Comparison of ENCODE assay signal across 16 mouse cellular contexts in genomic region chr4:63862092-63862697, GRCm38 (mm10). TPM values are rescaled to one million over a fixed set of nuclear protein-coding genes. Genes with fewer than 3 reads are reported as not detected.
A peak's percentile ranks its signal among the peaks of the same experiment; 100 is the strongest.
DNase-seq lines count a peak whose midpoint lies in the region; ATAC-seq and TF ChIP-seq lines count a peak whose summit lies in the region.
"Had no signal": no experiment of that assay in that cellular context is flagged by ENCODE, and none has a peak within 500 bp of the region (broad histone marks: within the 10 kb centered on the region; RNA-seq: fewer than 3 reads in every experiment).

No protein-coding gene starts in this region.

- peaks cover 36% of the 10 kb centered on the region for H3K79me2 ChIP-seq in CH12.LX (replicated peaks; ENCODE audit: control insufficient read depth, extremely low read depth, insufficient read depth, poor library complexity, severe bottlenecking)

- peaks cover 9 to 34% of the 10 kb centered on the region in 2 experiments for H3K4me1 ChIP-seq in CH12.LX (ENCODE audit: control insufficient read depth in 1 of 2, insufficient read depth in 2 of 2)
- peaks cover 10% of the 10 kb centered on the region for H3K4me1 ChIP-seq in embryonic facial prominence, embryonic 14.5 days (ENCODE audit: control insufficient read depth, insufficient read depth, low read length)
- 0 out of 2 replicates have a peak, but pooled peaks cover 3% of the 10 kb centered on the region for H3K4me1 ChIP-seq in hindbrain, embryonic 13.5 days (replicated peaks)
- no peaks in the 10 kb centered on the region for H3K4me1 ChIP-seq in hindbrain, embryonic 14.5 days (replicated peaks; ENCODE audit: control insufficient read depth, insufficient read depth, low read length)
- H3K4me1 ChIP-seq: forebrain, embryonic 12.5 days; hindbrain, embryonic 12.5 days had no signal

- peak; percentile 55; the same call in 1 of the 2 replicates for TF ChIP-seq EP300 in CH12.LX (IDR thresholded peaks at IDR 0.05; ENCODE audit: low read length)

- dilution Hi-C loops in CH12.LX (cut with MboI; ENCODE audit: extremely low pct_ligation_motif_present, extremely low pct_unique_long_range_greater_than_20kb, low sequenced_read_pairs), result no loop called here

- peak overlapping the region; percentile 88 for H3K4me2 ChIP-seq in CH12.LX (ENCODE audit: insufficient read depth, low read depth, poor library complexity, severe bottlenecking)
- H3K4me2 ChIP-seq in embryonic facial prominence, embryonic 14.5 days (ENCODE audit: low read depth, low read length), result no peak overlapping the region
- H3K4me2 ChIP-seq in hindbrain, embryonic 13.5 days, result no peak overlapping the region
- H3K4me2 ChIP-seq in hindbrain, embryonic 14.5 days (replicated peaks), result no peak overlapping the region
- H3K4me2 ChIP-seq: forebrain, embryonic 12.5 days; heart, embryonic 13.5 days; hindbrain, embryonic 12.5 days had no signal

- H3K9ac ChIP-seq in CH12.LX (ENCODE audit: insufficient read depth, low read depth), result peak overlapping the region; percentile 97
- H3K9ac ChIP-seq in embryonic facial prominence, embryonic 14.5 days (ENCODE audit: low read depth, low read length), result no peak overlapping the region
- H3K9ac ChIP-seq in hindbrain, embryonic 13.5 days, result no peak overlapping the region
- no peak overlapping the region for H3K9ac ChIP-seq in hindbrain, embryonic 14.5 days
- H3K9ac ChIP-seq: forebrain, embryonic 12.5 days; heart, embryonic 13.5 days; hindbrain, embryonic 12.5 days had no signal

- peaks cover 0 to 10% of the 10 kb centered on the region in 2 experiments for H3K36me3 ChIP-seq in CH12.LX (replicated peaks in 1 of 2; ENCODE audit: control insufficient read depth in 1 of 2, insufficient read depth in 1 of 2, low read length in 1 of 2)
- no peaks in the 10 kb centered on the region for H3K36me3 ChIP-seq in embryonic facial prominence, embryonic 14.5 days (ENCODE audit: control insufficient read depth, insufficient read depth, low read length)
- no peaks in the 10 kb centered on the region for H3K36me3 ChIP-seq in hindbrain, embryonic 13.5 days
- H3K36me3 ChIP-seq in hindbrain, embryonic 14.5 days (replicated peaks; ENCODE audit: control insufficient read depth, insufficient read depth), result no peaks in the 10 kb centered on the region
- H3K36me3 ChIP-seq: forebrain, embryonic 12.5 days; heart, embryonic 13.5 days; hindbrain, embryonic 12.5 days had no signal

- H3K27ac ChIP-seq in CH12.LX (ENCODE audit: insufficient read depth, low read depth), result peak overlapping the region; percentile 93
- H3K27ac ChIP-seq in embryonic facial prominence, embryonic 14.5 days (replicated peaks; ENCODE audit: low read depth, low read length), result no peak overlapping the region
- H3K27ac ChIP-seq in hindbrain, embryonic 13.5 days, result no peak overlapping the region
- no peak overlapping the region for H3K27ac ChIP-seq in hindbrain, embryonic 14.5 days
- H3K27ac ChIP-seq: forebrain, embryonic 12.5 days; gastrocnemius, adult 2 months; heart, embryonic 13.5 days; hindbrain, embryonic 12.5 days had no signal

- H3K27me3 ChIP-seq in CH12.LX (replicated peaks), result no peaks in the 10 kb centered on the region
- H3K27me3 ChIP-seq in embryonic facial prominence, embryonic 14.5 days (replicated peaks; ENCODE audit: control insufficient read depth, insufficient read depth, low read length), result no peaks in the 10 kb centered on the region
- no peaks in the 10 kb centered on the region for H3K27me3 ChIP-seq in hindbrain, embryonic 13.5 days
- no peaks in the 10 kb centered on the region for H3K27me3 ChIP-seq in hindbrain, embryonic 14.5 days (ENCODE audit: control insufficient read depth, insufficient read depth, low read length)
- H3K27me3 ChIP-seq: forebrain, embryonic 12.5 days; hindbrain, embryonic 12.5 days had no signal

- no peak for ATAC-seq in embryonic facial prominence, embryonic 14.5 days (ENCODE audit: low read depth)
- ATAC-seq in hindbrain, embryonic 13.5 days (ENCODE audit: low FRiP score), result no peak
- no peak for ATAC-seq in hindbrain, embryonic 14.5 days (ENCODE audit: low FRiP score)

- no peak for TF ChIP-seq CTCF in CH12.LX (conservative IDR thresholded peaks at IDR 0.05 in 1 of 2, IDR thresholded peaks at IDR 0.05 in 1 of 2; ENCODE audit: low read depth in 2 of 2, low read length in 2 of 2)

- in situ Hi-C loops in CH12.LX (cut with MboI; ENCODE audit: low pct_ligation_motif_present, low pct_unique_long_range_greater_than_20kb, low sequenced_read_pairs), result loop anchor here (5.0 to 10.0 kb wide), 2 partner anchors 65 to 457 kb away; partner anchors contain the start of gene Akna

- TF ChIP-seq POLR2A in CH12.LX (IDR thresholded peaks at IDR 0.05; ENCODE audit: low read depth, low read length), result peak; percentile 46; the same call in 1 of the 2 replicates

- WGBS in embryonic facial prominence, embryonic 14.5 days, result 46% methylated on average over 4 of the region's 4 CpGs
- 75% methylated on average over 4 of the region's 4 CpGs for WGBS in hindbrain, embryonic 13.5 days
- 79% methylated on average over 4 of the region's 4 CpGs for WGBS in hindbrain, embryonic 14.5 days

- no peaks in the 10 kb centered on the region for H3K9me3 ChIP-seq in CH12.LX (replicated peaks; ENCODE audit: low read length)
- H3K9me3 ChIP-seq in embryonic facial prominence, embryonic 14.5 days (ENCODE audit: control insufficient read depth, low read length), result no peaks in the 10 kb centered on the region
- H3K9me3 ChIP-seq in hindbrain, embryonic 13.5 days, result no peaks in the 10 kb centered on the region
- no peaks in the 10 kb centered on the region for H3K9me3 ChIP-seq in hindbrain, embryonic 14.5 days (ENCODE audit: control insufficient read depth, low read length)
- H3K9me3 ChIP-seq: forebrain, embryonic 12.5 days; heart, embryonic 13.5 days; hindbrain, embryonic 12.5 days; megakaryocyte, embryonic 14.5 days had no signal

- H3K4me3 ChIP-seq in CH12.LX (replicated peaks in 1 of 3; ENCODE audit: low read depth in 2 of 3, low read length in 2 of 3, poor library complexity in 1 of 3), result peak overlapping the region; percentile 71 to 76 (median 74)
- H3K4me3 ChIP-seq in embryonic facial prominence, embryonic 14.5 days (ENCODE audit: low read depth, low read length), result no peak overlapping the region
- H3K4me3 ChIP-seq in hindbrain, embryonic 13.5 days, result no peak overlapping the region
- no peak overlapping the region for H3K4me3 ChIP-seq in hindbrain, embryonic 14.5 days (replicated peaks; ENCODE audit: low read length)
- H3K4me3 ChIP-seq: forebrain, embryonic 12.5 days; gastrocnemius, adult 2 months; heart, embryonic 13.5 days; hindbrain, embryonic 12.5 days; megakaryocyte, embryonic 14.5 days had no signal

- peak; percentile 5 for DNase-seq in kidney, adult 9 months
- DNase-seq in kidney, adult 18-20 months, result no peak
- DNase-seq in CH12.LX (ENCODE audit: extremely low read depth), result no peak
- DNase-seq in embryonic facial prominence, embryonic 14.5 days (ENCODE audit: low spot score), result peak; percentile 75
- peak; percentile 43 for DNase-seq in lung, postnatal 10 days
- no peak for DNase-seq in hindbrain, embryonic 14.5 days (ENCODE audit: low spot score)
- DNase-seq: cerebellum, adult 11-12 months; gastrocnemius, adult 2 months; liver had no signal

- no peak; the same call in 1 of the 2 replicates for TF ChIP-seq RAD21 in CH12.LX (IDR thresholded peaks at IDR 0.05; ENCODE audit: low read depth, low read length)

TF ChIP-seq in CH12.LX, 34 proteins besides CTCF, POLR2A, EP300 and RAD21:
- TF ChIP-seq JUN (IDR thresholded peaks at IDR 0.05; ENCODE audit: insufficient read depth, low read depth, low read length) (0 out of 2 replicates have a peak, but pooled peaks have one; percentile 16), BHLHE40 (IDR thresholded peaks at IDR 0.05; ENCODE audit: low read depth, low read length) (0 out of 2 replicates have a peak, but pooled peaks have one; percentile 27), MAX (IDR thresholded peaks at IDR 0.05; ENCODE audit: low read length) (peak; percentile 30; the same call in 1 of the 2 replicates), PAX5 (IDR thresholded peaks at IDR 0.05; ENCODE audit: low read length) (no peak), SIN3A (IDR thresholded peaks at IDR 0.05; ENCODE audit: low read length) (peak; percentile 59; the same call in 1 of the 2 replicates), CHD2 (IDR thresholded peaks at IDR 0.05; ENCODE audit: low read length) (no peak), ZNF384 (IDR thresholded peaks at IDR 0.05; ENCODE audit: low read depth, low read length) (peak; percentile 9; the same call in 1 of the 2 replicates), MAZ (IDR thresholded peaks at IDR 0.05; ENCODE audit: low read depth, low read length) (0 out of 2 replicates have a peak, but pooled peaks have one; percentile 32), RCOR1 (conservative IDR thresholded peaks at IDR 0.05; ENCODE audit: low read depth, low read length) (0 out of 2 replicates have a peak, but pooled peaks have one; percentile 55), ETS1 (conservative IDR thresholded peaks at IDR 0.05; ENCODE audit: low read depth, low read length) (peak; percentile 54), JUND (conservative IDR thresholded peaks at IDR 0.05; ENCODE audit: low read depth, low read length) (0 out of 2 replicates have a peak, but pooled peaks have one; percentile 5), KAT2A (IDR thresholded peaks at IDR 0.05; ENCODE audit: insufficient replicate concordance, low read length) (0 out of 2 replicates have a peak, but pooled peaks have one; percentile 34), TBP (conservative IDR thresholded peaks at IDR 0.05; ENCODE audit: low read depth, low read length) (peak; percentile 35; the same call in 1 of the 2 replicates), E2F4 (IDR thresholded peaks at IDR 0.05; ENCODE audit: insufficient replicate concordance, low read depth, low read length) (no peak), MXI1 (IDR thresholded peaks at IDR 0.05; ENCODE audit: low read depth, low read length) (no peak), TCF12 (IDR thresholded peaks at IDR 0.05; ENCODE audit: low read depth, low read length) (peak; percentile 57; the same call in 1 of the 2 replicates), MYC (IDR thresholded peaks at IDR 0.05; ENCODE audit: low read depth, low read length) (no peak; the same call in 1 of the 2 replicates), IRF4 (IDR thresholded peaks at IDR 0.05; ENCODE audit: low read depth, low read length) (peak; percentile 68), CHD1 (IDR thresholded peaks at IDR 0.05; ENCODE audit: low read depth, low read length) (peak; percentile 46), ZMIZ1 (IDR thresholded peaks at IDR 0.05; ENCODE audit: low read depth, low read length) (peak; percentile 56)
TF ChIP-seq in CH12.LX: peak in this region for 15.

RNA-seq across cellular contexts. Expression of gene Tnfsf8, which starts 1.0 kb away (rescaled TPM):
- total RNA-seq in CH12.LX (2012; rRNA removed) (15.6 and 22.8 TPM in 2 replicates), CH12.LX (2014; rRNA removed) (67.9 and 72.5 TPM in 2 replicates)
- 19.4 and 19.8 TPM in 2 replicates for polyA plus RNA-seq in CH12.LX (2012; ENCODE audit: insufficient read length, low read depth)
- 0.08 and 0.18 TPM in 2 replicates for polyA plus RNA-seq in embryonic facial prominence, embryonic 14.5 days (2014; fragmentation: Nextera tagmentation; extraction: Ambion mirVana)
- 0.04 TPM in 1 of 2 replicates, not detected in the other for polyA plus RNA-seq in hindbrain, embryonic 13.5 days (2015; fragmentation: Nextera tagmentation; extraction: Ambion mirVana)
- 0.09 TPM in 1 of 2 replicates, not detected in the other for polyA plus RNA-seq in hindbrain, embryonic 14.5 days (2014; fragmentation: Nextera tagmentation; extraction: Ambion mirVana)
- total RNA-seq: gastrocnemius, adult 2 months; left cerebral cortex, adult 18-20 months had no signal
- polyA plus RNA-seq: forebrain, embryonic 12.5 days; heart, embryonic 13.5 days; hindbrain, embryonic 12.5 days; stomach, embryonic 16.5 days had no signal

Comparison
In these comparisons a context has a peak if more than half of its experiments do, and no peak if none do; other contexts are left out.
1. DNase-seq: peak in kidney, adult 9 months (single experiment), embryonic facial prominence, embryonic 14.5 days (single experiment) and lung, postnatal 10 days (single experiment); none in kidney, adult 18-20 months (single experiment), CH12.LX (single experiment) and hindbrain, embryonic 14.5 days (single experiment).
2. H3K4me3 ChIP-seq: peak in CH12.LX (3 of 3); none in embryonic facial prominence, embryonic 14.5 days (single experiment), hindbrain, embryonic 13.5 days (single experiment) and hindbrain, embryonic 14.5 days (single experiment).
3. RNA of gene Tnfsf8, which starts 1.0 kb away (polyA plus RNA-seq): 19.4 to 19.8 TPM in CH12.LX; 0.08 to 0.18 TPM in embryonic facial prominence, embryonic 14.5 days, 0.04 TPM in hindbrain, embryonic 13.5 days and 0.09 TPM in hindbrain, embryonic 14.5 days; every median in the first group is over 10 times any median in the second.